Mouse (Mus musculus) C2C12 (cell line): ENCODE measurements around the gene Msi2.

Experiments
- CEBPB ChIP-seq: IDR thresholded peaks from one replicate; pipeline ENCODE4 v1.6.1; 2011; ENCODE audit warnings: low read depth, mild to moderate bottlenecking, control low read depth, moderate library complexity
- CTCF ChIP-seq: IDR thresholded peaks from one replicate; pipeline ENCODE4 v1.5.1; 2011; ENCODE audit not compliant: control insufficient read depth, insufficient read depth, insufficient read length
- MAX ChIP-seq: IDR thresholded peaks from one replicate; pipeline ENCODE4 v1.6.1; 2011; ENCODE audit warnings: mild to moderate bottlenecking, control low read depth
- MYOD1 ChIP-seq: IDR thresholded peaks from one replicate; pipeline ENCODE4 v1.6.1; 2011; ENCODE audit warnings: low read depth; ENCODE audit not compliant: control insufficient read depth, insufficient read length
- MYOG ChIP-seq: IDR thresholded peaks from one replicate; pipeline ENCODE4 v1.6.1; 2011; ENCODE audit not compliant: control insufficient read depth, insufficient read length; ENCODE audit errors: extremely low read depth
- USF1 ChIP-seq: IDR thresholded peaks from one replicate; pipeline ENCODE4 v1.6.1; 2011; ENCODE audit warnings: low read depth, mild to moderate bottlenecking, control low read depth, moderate library complexity

GRCm38 (mm10) chr11:88381145-88381909 is 337.0 kb downstream of the Msi2 start:
- TF ChIP-seq CTCF (no peak), USF1 (no peak), MYOD1 (no peak), MAX (no peak), CEBPB (no peak), MYOG (no peak)
